Mouse (Mus musculus) CH12.LX (cell line): ENCODE measurements around the gene Zfp54. TPM values are rescaled to one million over a fixed set of nuclear protein-coding genes. Genes with fewer than 3 reads are reported as not detected.

Source experiments
- DNase-seq: peaks from one replicate; pipeline ENCODE4 v3.0.0-alpha.2; 2013; ENCODE audit errors: extremely low read depth
- H3K27ac ChIP-seq: 2 replicates; pipeline ENCODE4 v1.5.1; 2012; ENCODE audit warnings: low read depth, mild to moderate bottlenecking, control low read depth, moderate library complexity; ENCODE audit not compliant: insufficient read depth
- H3K27me3 ChIP-seq: replicated peaks from 2 replicates; pipeline ENCODE3; 2012; ENCODE audit warnings: inconsistent platforms
- H3K36me3 ChIP-seq, 2 experiments: replicated peaks in 1 of 2; 2 replicates each; pipeline versions ENCODE3 to v1.6.1; 2012; ENCODE audit warnings: inconsistent platforms in 1 of 2, low read length in 1 of 2, mild to moderate bottlenecking in 1 of 2, mixed read lengths in 1 of 2, moderate library complexity in 1 of 2; ENCODE audit not compliant: control insufficient read depth in 1 of 2, insufficient read depth in 1 of 2
- H3K4me1 ChIP-seq, 2 experiments: 2 replicates each; pipeline ENCODE4 v1.6.1; 2012; ENCODE audit warnings: inconsistent platforms in 1 of 2, moderate library complexity in 1 of 2; ENCODE audit not compliant: insufficient read depth in 2 of 2, control insufficient read depth in 1 of 2
- H3K4me2 ChIP-seq: 2 replicates; pipeline ENCODE4 v1.6.1; 2012; ENCODE audit warnings: low read depth, mild to moderate bottlenecking, control low read depth; ENCODE audit not compliant: poor library complexity, insufficient read depth, severe bottlenecking
- H3K4me3 ChIP-seq, 3 experiments: fragments of 150-350 bp in 1 of 3; sonication (generic) in 1 of 3; replicated peaks in 1 of 3; 2 replicates each; pipeline versions ENCODE3 to v1.5.1; 2011 to 2012; ENCODE audit warnings: low read depth in 2 of 3, low read length in 2 of 3, mild to moderate bottlenecking in 2 of 3, moderate library complexity in 2 of 3, control low read depth in 1 of 3, improper control_type of control experiment in 1 of 3, inconsistent platforms in 1 of 3, mixed read lengths in 1 of 3; ENCODE audit not compliant: poor library complexity in 1 of 3
- H3K79me2 ChIP-seq: replicated peaks from 2 replicates; pipeline ENCODE4 v1.6.1; 2012; ENCODE audit warnings: mild to moderate bottlenecking, moderate library complexity; ENCODE audit not compliant: control insufficient read depth, poor library complexity, insufficient read depth, severe bottlenecking; ENCODE audit errors: extremely low read depth
- H3K9ac ChIP-seq: 2 replicates; pipeline ENCODE4 v1.6.1; 2012; ENCODE audit warnings: low read depth, mild to moderate bottlenecking, control low read depth, moderate library complexity; ENCODE audit not compliant: insufficient read depth
- H3K9me3 ChIP-seq: replicated peaks from 2 replicates; pipeline ENCODE3; 2012; ENCODE audit warnings: low read length, inconsistent platforms, mixed read lengths
- BHLHE40 ChIP-seq: IDR thresholded peaks from 2 replicates; pipeline ENCODE4 v1.6.1; 2011; ENCODE audit warnings: mild to moderate bottlenecking, low read depth, low read length, improper control_type of control experiment
- CHD1 ChIP-seq: IDR thresholded peaks from 2 replicates; pipeline ENCODE4 v1.6.1; 2012; ENCODE audit warnings: low read depth, low read length, improper control_type of control experiment, inconsistent platforms
- CHD2 ChIP-seq: IDR thresholded peaks from 2 replicates; pipeline ENCODE4 v1.6.1; 2011; ENCODE audit warnings: low read length, improper control_type of control experiment
- CTCF ChIP-seq, 2 experiments: IDR thresholded peaks in 1 of 2; conservative IDR thresholded peaks in 1 of 2; 2 replicates each; pipeline ENCODE4 v1.5.1; 2011 to 2012; ENCODE audit warnings: low read depth in 2 of 2, low read length in 2 of 2, improper control_type of control experiment in 1 of 2, inconsistent platforms in 1 of 2, mild to moderate bottlenecking in 1 of 2, moderate library complexity in 1 of 2
- ELF1 ChIP-seq: IDR thresholded peaks from 2 replicates; pipeline ENCODE4 v1.6.1; 2014; ENCODE audit warnings: low read depth, mild to moderate bottlenecking, inconsistent platforms, low read length, improper control_type of control experiment
- EP300 ChIP-seq: IDR thresholded peaks from 2 replicates; pipeline ENCODE4 v1.6.1; 2011; ENCODE audit warnings: low read length, improper control_type of control experiment
- ETS1 ChIP-seq: conservative IDR thresholded peaks from 2 replicates; pipeline ENCODE4 v1.6.1; 2012; ENCODE audit warnings: low read depth, mild to moderate bottlenecking, inconsistent platforms, low read length, improper control_type of control experiment, moderate library complexity
- HCFC1 ChIP-seq: IDR thresholded peaks from 2 replicates; pipeline ENCODE4 v1.6.1; 2012; ENCODE audit warnings: low read depth, mild to moderate bottlenecking, inconsistent platforms, low read length, improper control_type of control experiment
- JUN ChIP-seq: IDR thresholded peaks from 2 replicates; pipeline ENCODE4 v1.6.1; 2011; ENCODE audit warnings: low read depth, mild to moderate bottlenecking, low read length, improper control_type of control experiment, moderate library complexity; ENCODE audit not compliant: insufficient read depth
- JUND ChIP-seq: conservative IDR thresholded peaks from 2 replicates; pipeline ENCODE4 v1.6.1; 2011; ENCODE audit warnings: low read depth, low read length, improper control_type of control experiment
- KAT2A ChIP-seq: IDR thresholded peaks from 2 replicates; pipeline ENCODE4 v1.6.1; 2012; ENCODE audit warnings: low read length, improper control_type of control experiment, inconsistent platforms; ENCODE audit not compliant: insufficient replicate concordance
- MAFK ChIP-seq: IDR thresholded peaks from 2 replicates; pipeline ENCODE4 v1.6.1; 2011; ENCODE audit warnings: low read length, improper control_type of control experiment; ENCODE audit not compliant: insufficient replicate concordance
- MAZ ChIP-seq: IDR thresholded peaks from 2 replicates; pipeline ENCODE4 v1.6.1; 2012; ENCODE audit warnings: low read depth, mild to moderate bottlenecking, inconsistent platforms, low read length, improper control_type of control experiment, moderate library complexity
- MXI1 ChIP-seq: IDR thresholded peaks from 2 replicates; pipeline ENCODE4 v1.6.1; 2011; ENCODE audit warnings: mild to moderate bottlenecking, low read depth, low read length, improper control_type of control experiment
- MYC ChIP-seq: IDR thresholded peaks from 2 replicates; pipeline ENCODE4 v1.6.1; 2011; ENCODE audit warnings: low read depth, mild to moderate bottlenecking, improper control_type of control experiment, low read length
- NELFE ChIP-seq: IDR thresholded peaks from 2 replicates; pipeline ENCODE4 v1.6.1; 2011; ENCODE audit warnings: low read depth, low read length, improper control_type of control experiment
- NRF1 ChIP-seq: IDR thresholded peaks from 2 replicates; pipeline ENCODE4 v1.6.1; 2014; ENCODE audit warnings: low read depth, mild to moderate bottlenecking, inconsistent platforms, low read length, improper control_type of control experiment, moderate library complexity
- POLR2A ChIP-seq: IDR thresholded peaks from 2 replicates; pipeline ENCODE4 v1.6.1; 2011; ENCODE audit warnings: low read depth, mild to moderate bottlenecking, improper control_type of control experiment, low read length
- RAD21 ChIP-seq: IDR thresholded peaks from 2 replicates; pipeline ENCODE4 v1.6.1; 2011; ENCODE audit warnings: low read depth, mild to moderate bottlenecking, low read length, improper control_type of control experiment, moderate library complexity
- RCOR1 ChIP-seq: conservative IDR thresholded peaks from 2 replicates; pipeline ENCODE4 v1.6.1; 2012; ENCODE audit warnings: low read depth, mild to moderate bottlenecking, inconsistent platforms, low read length, improper control_type of control experiment
- SIN3A ChIP-seq: IDR thresholded peaks from 2 replicates; pipeline ENCODE4 v1.6.1; 2012; ENCODE audit warnings: low read length, improper control_type of control experiment, inconsistent platforms
- SMC3 ChIP-seq: IDR thresholded peaks from 2 replicates; pipeline ENCODE4 v1.6.1; 2011; ENCODE audit warnings: low read depth, low read length, improper control_type of control experiment
- TBP ChIP-seq: conservative IDR thresholded peaks from 2 replicates; pipeline ENCODE4 v1.6.1; 2011; ENCODE audit warnings: low read depth, low read length, improper control_type of control experiment
- USF2 ChIP-seq: conservative IDR thresholded peaks from 2 replicates; pipeline ENCODE4 v1.6.1; 2011; ENCODE audit warnings: low read depth, low read length, improper control_type of control experiment
- ZKSCAN1 ChIP-seq: IDR thresholded peaks from 2 replicates; pipeline ENCODE4 v1.6.1; 2012; ENCODE audit warnings: low read depth, inconsistent platforms, low read length, improper control_type of control experiment, borderline replicate concordance
- ZMIZ1 ChIP-seq: IDR thresholded peaks from 2 replicates; pipeline ENCODE4 v1.6.1; 2012; ENCODE audit warnings: low read depth, mild to moderate bottlenecking, inconsistent platforms, low read length, improper control_type of control experiment
- dilution Hi-C: fragments of 300-500 bp; cut with MboI; formaldehyde crosslinking; loops from 2 replicates; pipeline ENCODE4 v1.14.3; 2020; ENCODE audit warnings: low sequenced_read_pairs; ENCODE audit not compliant: extremely low pct_unique_long_range_greater_than_20kb, extremely low pct_ligation_motif_present
- in situ Hi-C: fragments of 300-500 bp; cut with MboI; formaldehyde crosslinking; loops from 3 replicates; pipeline ENCODE4 v1.14.3; 2019; ENCODE audit warnings: low sequenced_read_pairs, low pct_ligation_motif_present, low pct_unique_long_range_greater_than_20kb, mixed read lengths
- polyA plus RNA-seq: library from polyadenylated mRNA; unstranded; fragments of >175 nt; gene quantifications from 2 replicates; pipeline ENCODE4 v1.2.1, GENCODE M21; 2012; ENCODE audit warnings: low read depth; ENCODE audit not compliant: insufficient read length
- total RNA-seq, 2 experiments: library from RNA; depleted of rRNA; stranded (reverse); fragments of 300-350 nt in 1 of 2; fragments of >200 nt in 1 of 2; gene quantifications; 2 replicates each; pipeline ENCODE4 v1.2.3; 2012 to 2014

Zfp54 gene
- total and polyA plus RNA-seq, 3 experiments, result 3.8 to 11.9 (median 8.4) TPM

- peak; percentile 70 for TF ChIP-seq HCFC1
These were observed at the start of gene Zfp54 (continued) for GRCm38 (mm10) chr17:21422664-21423599.

- Histone ChIP-seq H3K4me1 (no peaks in the 10 kb centered on the region), H3K79me2 (no peaks in the 10 kb centered on the region), H3K9ac (no peak overlapping the region), H3K27me3 (peaks cover 2% of the 10 kb centered on the region), H3K9me3 (no peaks in the 10 kb centered on the region), H3K27ac (no peak overlapping the region), H3K4me2 (no peak overlapping the region), H3K36me3 (no peaks in the 10 kb centered on the region), H3K4me3 (no peak overlapping the region)
- in situ Hi-C loops (no loop called here), dilution Hi-C loops (no loop called here)
- TF ChIP-seq ZMIZ1 (no peak), ELF1 (no peak), ZKSCAN1 (no peak), MAZ (no peak), SIN3A (no peak), NELFE (no peak), ETS1 (no peak), KAT2A (no peak), USF2 (no peak), RAD21 (no peak)
- no peak for DNase-seq
These were observed 47.7 kb upstream of the Zfp54 start for GRCm38 (mm10) chr17:21375311-21375710.

GRCm38 (mm10) chr17:21383391-21384056, 39.5 kb upstream of the Zfp54 start, which contains the start of gene Zfp677:
Gene Zfp677 (plus strand): TSS chr17:21383748.
- Histone ChIP-seq H3K9ac (peak within 1 kb of the TSS; percentile 47; the same call in 1 of the 2 replicates), H3K4me2 (peak within 1 kb of the TSS; percentile 71; the same call in 1 of the 2 replicates), H3K4me1 (peaks cover 2 to 7% of the 10 kb centered on the region in 2 experiments; a peak in 2 of 4 replicates), H3K27ac (no peak within 1 kb of the TSS), H3K9me3 (no peaks in the 10 kb centered on the region), H3K79me2 (no peaks in the 10 kb centered on the region), H3K27me3 (no peaks in the 10 kb centered on the region), H3K4me3 (peak within 1 kb of the TSS; percentile 52 to 66 (median 58)), H3K36me3 (no peaks in the 10 kb centered on the region)
- peak; percentile 82 for DNase-seq
- in situ Hi-C loops (no loop called here), dilution Hi-C loops (no loop called here)
- TF ChIP-seq MAZ (0 out of 2 replicates have a peak, but pooled peaks have one; percentile 10), CTCF (conservative IDR thresholded peaks at IDR 0.05 in 1 of 2, IDR thresholded peaks at IDR 0.05 in 1 of 2; ENCODE audit: low read depth in 2 of 2, low read length in 2 of 2) (peak; percentile 18 to 72; a peak in 2 of 4 replicates), MAFK (no peak), USF2 (no peak), BHLHE40 (no peak), MXI1 (no peak), NELFE (0 out of 2 replicates have a peak, but pooled peaks have one; percentile 60), JUN (no peak), HCFC1 (peak; percentile 39), MYC (no peak), POLR2A (peak; percentile 62), ZMIZ1 (peak; percentile 48; the same call in 1 of the 2 replicates), TBP (0 out of 2 replicates have a peak, but pooled peaks have one; percentile 27), NRF1 (no peak), ELF1 (peak; percentile 95), SMC3 (peak; percentile 46), RCOR1 (no peak), ETS1 (no peak), JUND (no peak), CHD1 (no peak), RAD21 (peak; percentile 45), CHD2 (no peak), EP300 (no peak)
